Comparison of ENCODE assay signal across 10 mouse cellular contexts in the genomic region with DNA sequence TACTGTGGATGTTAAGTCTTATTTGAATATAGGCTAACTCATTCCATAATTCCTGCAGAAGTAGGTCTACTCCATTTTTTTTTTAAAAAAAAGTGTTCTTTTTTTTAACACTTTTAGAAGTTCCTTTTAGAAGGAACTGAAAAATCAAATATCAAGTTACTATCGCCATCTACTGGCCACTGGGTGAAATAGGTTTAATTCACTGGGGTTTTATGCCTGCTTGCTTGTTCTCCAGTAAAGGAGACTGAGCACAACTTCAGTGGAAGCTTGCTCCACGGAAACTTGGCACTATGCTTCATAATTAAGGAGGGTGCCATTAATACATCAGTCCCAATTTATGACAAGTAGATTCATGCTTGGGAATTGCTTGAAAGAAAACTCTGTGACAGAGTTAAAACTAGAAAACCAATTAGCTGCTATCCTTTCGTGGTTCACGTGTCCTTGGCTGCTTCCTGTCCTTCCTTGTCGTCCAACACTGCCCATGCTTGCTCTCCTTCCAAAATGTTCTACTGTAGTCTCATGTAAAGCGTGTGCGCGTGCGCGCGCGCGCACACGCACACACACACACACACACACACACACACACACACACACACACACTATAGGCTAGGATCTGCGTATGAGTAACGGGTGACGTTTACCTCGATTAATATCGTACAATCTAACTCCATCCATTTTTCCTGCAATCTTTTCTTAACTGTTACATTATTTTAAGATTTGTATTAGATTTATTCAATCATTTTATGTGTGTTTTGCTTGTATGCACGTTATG. TPM values are rescaled to one million over a fixed set of nuclear protein-coding genes. Genes with fewer than 3 reads are reported as not detected.
DNase-seq lines count a peak whose midpoint lies in the region; ATAC-seq and TF ChIP-seq lines count a peak whose summit lies in the region.
"Had no signal": no experiment of that assay in that cellular context is flagged by ENCODE, and none has a peak within 500 bp of the region (broad histone marks: within the 10 kb centered on the region; RNA-seq: fewer than 3 reads in every experiment).

No protein-coding gene starts in this region.

- H3K4me2 ChIP-seq in lung, embryonic 14.5 days: no peak overlapping the region
- H3K4me2 ChIP-seq in embryonic facial prominence, embryonic 11.5 days (ENCODE audit: low read depth, low read length): no peak overlapping the region

- H3K27ac ChIP-seq in lung, embryonic 14.5 days (ENCODE audit: low read depth): no peak overlapping the region
- no peak overlapping the region for H3K27ac ChIP-seq in embryonic facial prominence, embryonic 11.5 days (replicated peaks; ENCODE audit: low read depth, low read length)

- no peak overlapping the region for H3K9ac ChIP-seq in lung, embryonic 14.5 days
- no peak overlapping the region for H3K9ac ChIP-seq in embryonic facial prominence, embryonic 11.5 days (replicated peaks; ENCODE audit: low read length)

- H3K27me3 ChIP-seq in lung, embryonic 14.5 days (ENCODE audit: insufficient read depth, low read length): no peaks in the 10 kb centered on the region
- H3K27me3 ChIP-seq in embryonic facial prominence, embryonic 11.5 days (ENCODE audit: control insufficient read depth, insufficient read depth, low read length): no peaks in the 10 kb centered on the region

- H3K4me1 ChIP-seq in lung, embryonic 14.5 days (ENCODE audit: insufficient read depth): no peaks in the 10 kb centered on the region
- no peaks in the 10 kb centered on the region for H3K4me1 ChIP-seq in embryonic facial prominence, embryonic 11.5 days (ENCODE audit: control insufficient read depth, insufficient read depth, low read length)

- peak; percentile 70 for TF ChIP-seq CTCF in lung, embryonic 14.5 days (IDR thresholded peaks at IDR 0.05; ENCODE audit: low read depth)

- ATAC-seq in cerebellum, adult (ENCODE audit: insufficient number of reproducible peaks, low FRiP score, low TSS enrichment): no peak
- 0 out of 2 replicates have a peak, but pooled peaks have one; percentile 23 for ATAC-seq in lung, embryonic 14.5 days (ENCODE audit: insufficient read depth)
- no peak; the same call in 1 of the 2 replicates for ATAC-seq in embryonic facial prominence, embryonic 11.5 days (replicated peaks; ENCODE audit: insufficient number of reproducible peaks, low FRiP score, low TSS enrichment, low read depth)

- H3K36me3 ChIP-seq in lung, embryonic 14.5 days (ENCODE audit: insufficient read depth): no peaks in the 10 kb centered on the region
- H3K36me3 ChIP-seq in embryonic facial prominence, embryonic 11.5 days (replicated peaks; ENCODE audit: control insufficient read depth, insufficient read depth, low read depth, low read length): no peaks in the 10 kb centered on the region
- H3K36me3 ChIP-seq: G1E had no signal

- peak; percentile 18 for DNase-seq in cerebellum, adult 9-11 months
- DNase-seq in lung, embryonic 14.5 days: peak; percentile 91
- no peak for DNase-seq in lung, postnatal 4 days
- peak; percentile 84 for DNase-seq in embryonic facial prominence, embryonic 11.5 days (ENCODE audit: low spot score)
- DNase-seq in naive thymus-derived CD4-positive, alpha-beta T cell, adult 2 months (ENCODE audit: low read depth): peak; percentile 50
- DNase-seq in thymus, postnatal 25 days: no peak
- no peak for DNase-seq in natural killer cell, adult 2 months (ENCODE audit: low spot score in 2 of 2)

- no peaks in the 10 kb centered on the region for H3K9me3 ChIP-seq in lung, embryonic 14.5 days (ENCODE audit: low read depth, low read length)
- no peaks in the 10 kb centered on the region for H3K9me3 ChIP-seq in embryonic facial prominence, embryonic 11.5 days (replicated peaks; ENCODE audit: control insufficient read depth, low read length)
- H3K9me3 ChIP-seq: megakaryocyte, embryonic 14.5 days had no signal

- 76% methylated on average over 20 of the region's 20 CpGs for WGBS in lung, embryonic 14.5 days
- 80% methylated on average over 20 of the region's 20 CpGs for WGBS in embryonic facial prominence, embryonic 11.5 days

- H3K4me3 ChIP-seq in lung, embryonic 14.5 days (ENCODE audit: low read depth, low read length): no peak overlapping the region
- no peak overlapping the region for H3K4me3 ChIP-seq in embryonic facial prominence, embryonic 11.5 days (ENCODE audit: low read depth, low read length)
- H3K4me3 ChIP-seq: megakaryocyte, embryonic 14.5 days had no signal

RNA-seq across cellular contexts. Expression of gene Atg4c, which starts 10.9 kb away (rescaled TPM):
- polyA plus RNA-seq in lung, embryonic 14.5 days (2014; fragmentation: Nextera tagmentation; extraction: Ambion mirVana): 11.3 and 12.3 TPM in 2 replicates
- 16.6 and 17.7 TPM in 2 replicates for polyA plus RNA-seq in embryonic facial prominence, embryonic 11.5 days (2014; fragmentation: Nextera tagmentation; extraction: Ambion mirVana)
- polyA plus RNA-seq: G1E had no signal

Comparison
In these comparisons a context has a peak if more than half of its experiments do, and no peak if none do; other contexts are left out.
1. DNase-seq: peak in cerebellum, adult 9-11 months (single experiment), lung, embryonic 14.5 days (single experiment), embryonic facial prominence, embryonic 11.5 days (single experiment) and naive thymus-derived CD4-positive, alpha-beta T cell, adult 2 months (single experiment); none in lung, postnatal 4 days (0 of 2), thymus, postnatal 25 days (single experiment) and natural killer cell, adult 2 months (0 of 2).